Mouse (Mus musculus): ENCODE measurements at regions not wholly inside any gene's neighbourhood (a gene's known extent, or its start where the extent isn't known, plus 50 kb on each side); places are given as distances from the start of the nearest gene placed in this dataset.
"Not testable (repeated sequence)": the region's sequence is repeated elsewhere in the genome, so short reads cannot be mapped to it uniquely, and the experiment has no call there.

DNA sequence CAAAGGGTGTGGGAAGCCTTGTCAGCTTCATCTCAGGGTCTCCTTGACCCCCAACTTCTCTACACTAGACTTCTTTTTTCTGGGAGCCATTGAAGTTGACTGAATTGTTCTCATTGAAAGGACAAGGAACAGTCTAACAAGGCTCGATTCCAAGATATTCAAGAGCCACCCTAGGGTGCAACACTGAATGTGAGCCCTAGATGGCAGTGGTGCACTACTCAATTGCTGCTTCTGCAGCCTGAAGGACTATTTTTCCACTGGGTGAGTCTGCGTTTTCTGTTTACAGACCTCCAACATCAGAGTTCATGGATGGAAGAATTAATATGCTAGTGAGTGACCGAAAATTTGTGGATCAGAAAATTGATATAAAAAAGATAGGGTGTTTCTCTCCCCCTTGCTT is 161.5 kb downstream of the Hpcal1 start:
- DNase-seq, result peak; percentile 26 to 27

DNA sequence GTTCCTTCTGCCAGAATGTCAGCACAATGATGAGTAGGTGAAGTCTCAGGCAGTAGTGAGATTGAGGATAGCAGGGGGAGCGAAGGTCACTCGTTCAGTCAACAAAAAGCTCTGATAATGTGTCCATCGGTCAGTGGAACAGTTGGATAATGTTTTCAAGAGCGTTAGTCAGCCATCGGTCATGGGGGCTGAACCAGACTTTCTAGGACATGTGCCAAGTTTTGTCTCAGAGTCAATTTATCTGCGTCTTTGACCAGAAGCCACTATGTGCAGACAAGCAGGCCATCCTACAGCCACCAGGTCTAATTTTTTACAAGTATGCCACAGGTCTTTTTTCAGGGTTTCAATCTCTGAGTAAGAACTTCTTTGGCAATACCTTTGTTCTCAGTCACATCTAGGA is 181.8 kb downstream of the Hpcal1 start:
- DNase-seq, result not testable (repeated sequence)

DNA sequence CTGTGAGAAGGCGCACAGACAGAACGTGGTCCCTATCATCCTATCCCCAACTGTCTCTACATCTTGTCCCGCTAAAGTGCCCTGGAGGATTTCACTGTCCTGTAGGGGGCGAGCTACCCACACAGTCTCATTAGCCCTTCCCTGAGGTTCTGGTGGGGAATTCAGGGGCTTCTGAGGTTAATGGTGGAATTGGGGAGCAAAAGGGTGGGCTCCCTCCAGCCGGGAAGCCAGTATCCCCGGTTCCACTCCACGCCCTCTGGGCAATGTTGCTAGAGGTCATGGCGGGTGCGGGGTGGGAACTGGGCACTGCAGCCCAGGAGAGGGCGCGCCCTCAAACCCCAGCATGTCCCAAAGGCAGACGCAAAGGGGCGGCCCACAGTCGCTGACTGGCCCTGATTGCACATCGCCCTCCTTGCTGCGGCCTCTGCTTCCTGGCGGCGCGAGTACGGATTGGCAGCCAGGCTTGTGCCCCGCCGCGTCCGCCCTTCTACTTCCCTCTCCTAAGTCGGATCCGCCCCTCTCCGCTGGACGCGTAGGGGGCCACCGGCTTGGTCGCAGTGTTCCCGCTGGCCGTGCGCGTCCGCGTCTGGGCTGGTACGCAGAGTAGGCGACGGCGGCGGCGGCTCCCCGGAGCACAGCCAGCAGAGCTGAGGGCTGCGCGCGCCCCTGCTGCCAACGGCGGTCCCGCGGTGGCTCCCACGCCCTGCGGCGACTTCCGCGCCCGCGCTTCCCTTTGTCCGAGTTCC is 190.9 kb downstream of the Hpcal1 start:
- peak; percentile 69 to 70 for DNase-seq

DNA sequence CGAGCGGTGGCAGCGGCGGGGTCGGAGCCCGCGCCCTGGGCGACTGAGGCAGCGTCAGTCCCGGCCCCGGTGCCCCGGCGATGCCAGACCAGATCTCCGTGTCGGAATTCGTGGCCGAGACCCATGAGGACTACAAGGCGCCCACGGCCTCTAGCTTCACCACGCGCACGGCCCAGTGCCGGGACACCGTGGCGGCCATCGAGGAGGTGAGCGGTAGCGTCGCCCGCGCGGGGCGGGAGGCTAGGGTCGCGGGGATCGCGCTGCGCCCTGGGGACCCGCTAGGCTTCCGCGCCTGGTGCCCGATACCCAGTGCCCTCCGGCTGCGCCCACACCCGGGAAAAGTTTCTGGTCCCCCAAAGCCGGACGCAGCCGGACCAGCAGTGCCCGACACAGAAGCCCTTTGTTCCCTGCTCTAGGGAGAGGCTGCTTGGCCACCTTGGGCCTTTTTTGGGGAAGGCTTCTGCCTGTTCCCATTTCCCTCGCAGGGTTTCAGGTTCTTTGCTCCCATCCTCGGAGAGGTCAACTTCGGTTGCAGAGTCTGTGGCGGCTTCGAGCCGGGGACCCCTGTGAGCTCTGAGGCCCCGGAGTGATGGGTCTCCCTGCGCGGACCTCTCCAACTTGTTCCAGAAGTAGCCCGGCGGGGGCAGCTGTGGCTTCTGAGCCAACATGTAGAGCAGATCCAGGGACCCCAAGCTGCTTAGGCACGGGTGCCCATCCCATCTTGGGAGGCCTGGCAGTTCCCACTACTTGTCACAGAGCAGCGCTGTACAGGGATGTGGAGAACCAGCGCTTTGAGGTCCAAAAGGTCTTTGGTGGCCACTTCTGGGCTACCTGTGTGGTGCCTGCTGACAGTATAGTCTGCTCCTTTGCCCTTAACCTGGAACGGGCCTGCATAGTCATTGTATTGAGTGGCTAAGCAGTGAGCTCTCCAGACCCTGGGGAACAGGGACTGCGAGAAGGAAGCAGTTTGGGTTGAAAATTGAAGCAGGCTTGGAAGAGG is 191.8 kb downstream of the Hpcal1 start:
- not testable (repeated sequence) for DNase-seq

DNA sequence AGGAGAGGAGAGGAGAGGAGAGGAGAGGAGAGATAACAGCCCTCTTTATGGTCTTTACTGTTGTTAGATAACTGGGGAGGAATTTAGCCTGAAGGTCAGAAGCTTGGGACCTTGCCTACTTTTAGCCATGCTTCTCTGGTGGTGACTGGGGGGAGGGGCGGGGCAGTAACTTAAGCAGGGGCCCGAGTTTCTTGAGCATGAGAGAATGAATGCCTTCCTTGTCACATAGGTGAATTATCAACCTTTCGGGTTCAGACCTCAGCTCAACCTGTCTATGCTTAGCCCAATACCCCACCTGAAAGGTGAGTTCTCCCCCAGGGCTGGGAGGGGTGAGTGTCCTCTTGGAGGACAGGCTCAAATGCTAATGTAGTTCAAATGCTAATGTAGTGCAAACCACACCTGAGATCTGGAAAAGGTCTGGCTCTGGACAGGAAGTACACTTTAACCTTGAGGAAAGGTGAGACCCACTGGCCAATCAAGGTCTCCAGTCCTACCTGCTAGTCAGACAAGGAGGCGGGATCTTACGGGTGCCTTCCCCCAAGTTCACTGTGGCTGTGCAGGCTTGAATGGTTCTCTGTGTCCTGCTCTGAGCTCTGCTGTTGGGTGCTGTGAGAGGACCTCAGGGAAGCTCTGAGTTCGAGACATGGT is 201.1 kb downstream of the Hpcal1 start:
- not testable (repeated sequence) for DNase-seq

DNA sequence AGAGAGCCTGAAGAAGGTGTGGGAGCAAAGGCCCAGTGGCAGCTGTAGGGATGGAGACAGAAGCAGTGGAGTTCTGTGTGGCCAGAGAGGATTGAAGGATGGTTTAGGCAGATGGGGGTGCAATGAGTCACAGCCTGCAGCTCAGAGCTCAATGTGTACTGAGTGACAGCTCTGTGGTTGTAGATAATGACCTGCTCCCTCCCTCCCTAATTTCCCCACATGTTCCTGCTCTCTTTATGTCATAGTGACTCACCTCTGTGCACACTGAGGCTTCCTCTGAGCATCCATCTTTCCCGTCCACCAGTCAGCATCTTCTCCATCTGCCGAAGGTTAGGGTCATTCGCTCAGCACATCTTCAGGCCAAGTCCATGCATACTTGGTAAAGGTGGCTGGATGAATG is 222.4 kb downstream of the Hpcal1 start:
- not testable (repeated sequence) for DNase-seq

Measured in B cell, adult 2 months (primary cell).